Mouse (Mus musculus) MEL (cell line): Measurements from ENCODE around the gene Otud5. TPM values are rescaled to one million over a fixed set of nuclear protein-coding genes. Genes with fewer than 3 reads are reported as not detected.

Source experiments
- DNase-seq: peaks from one replicate; pipeline ENCODE4 v3.0.0; 2011; ENCODE audit warnings: low read depth, low spot score
- H3K27ac ChIP-seq: 2 replicates; pipeline ENCODE4 v1.5.1; 2012; ENCODE audit warnings: low read depth, mild to moderate bottlenecking, control low read depth, low read length, moderate library complexity; ENCODE audit not compliant: control insufficient read depth
- H3K27me3 ChIP-seq, 2 experiments: fragments of 150-350 bp in 1 of 2; sonication (generic) in 1 of 2; 2 replicates each; pipeline ENCODE4 v1.6.1; 2012; ENCODE audit warnings: low read length in 2 of 2, mild to moderate bottlenecking in 2 of 2, improper control_type of control experiment in 1 of 2, moderate library complexity in 1 of 2; ENCODE audit not compliant: insufficient read depth in 2 of 2, control insufficient read depth in 1 of 2
- H3K36me3 ChIP-seq, 2 experiments: 2 replicates each; pipeline ENCODE4 v1.6.1; 2012 to 2014; ENCODE audit warnings: low read length in 2 of 2, improper control_type of control experiment in 1 of 2, inconsistent platforms in 1 of 2, mild to moderate bottlenecking in 1 of 2; ENCODE audit not compliant: insufficient read depth in 2 of 2, control insufficient read depth in 1 of 2
- H3K4me1 ChIP-seq, 2 experiments: fragments of 150-350 bp in 1 of 2; sonication (generic) in 1 of 2; 2 replicates each; pipeline ENCODE4 v1.6.1; 2012; ENCODE audit warnings: low read length in 2 of 2, improper control_type of control experiment in 1 of 2, mild to moderate bottlenecking in 1 of 2; ENCODE audit not compliant: insufficient read depth in 2 of 2, control insufficient read depth in 1 of 2
- H3K4me3 ChIP-seq, 2 experiments: fragments of 150-350 bp in 1 of 2; sonication (generic) in 1 of 2; 2 replicates each; pipeline ENCODE4 v1.5.1; 2012; ENCODE audit warnings: low read depth in 2 of 2, low read length in 2 of 2, mild to moderate bottlenecking in 2 of 2, moderate library complexity in 2 of 2, control low read depth in 1 of 2, improper control_type of control experiment in 1 of 2; ENCODE audit not compliant: control insufficient read depth in 1 of 2, insufficient read depth in 1 of 2
- H3K79me2 ChIP-seq: 2 replicates; pipeline ENCODE4 v1.6.1; 2012; ENCODE audit warnings: mild to moderate bottlenecking, low read length, moderate library complexity; ENCODE audit not compliant: control insufficient read depth, poor library complexity, insufficient read depth
- H3K9ac ChIP-seq: 2 replicates; pipeline ENCODE4 v1.6.1; 2012; ENCODE audit warnings: low read depth, mild to moderate bottlenecking, control low read depth, low read length, moderate library complexity; ENCODE audit not compliant: control insufficient read depth, poor library complexity, severe bottlenecking
- H3K9me3 ChIP-seq: fragments of 150-350 bp; sonication (generic); replicated peaks from 2 replicates; pipeline ENCODE4 v1.6.1; 2012; ENCODE audit warnings: mild to moderate bottlenecking, low read length, improper control_type of control experiment, moderate library complexity; ENCODE audit not compliant: insufficient read depth
- CHD1 ChIP-seq: IDR thresholded peaks from 2 replicates; pipeline ENCODE4 v1.6.1; 2012; ENCODE audit warnings: low read depth, mild to moderate bottlenecking, inconsistent platforms, low read length, improper control_type of control experiment
- CHD2 ChIP-seq: IDR thresholded peaks from 2 replicates; pipeline ENCODE4 v1.6.1; 2011; ENCODE audit warnings: low read length, improper control_type of control experiment
- CTCF ChIP-seq, 3 experiments: IDR thresholded peaks in 2 of 3; conservative IDR thresholded peaks in 1 of 3; 2 replicates each; pipeline ENCODE4 v1.5.1; 2011 to 2012; ENCODE audit warnings: low read length in 3 of 3, low read depth in 2 of 3, mild to moderate bottlenecking in 2 of 3, improper control_type of control experiment in 1 of 3, inconsistent platforms in 1 of 3, mixed read lengths in 1 of 3, moderate library complexity in 1 of 3; ENCODE audit not compliant: control insufficient read depth in 1 of 3, insufficient read depth in 1 of 3, poor library complexity in 1 of 3, severe bottlenecking in 1 of 3
- ELF1 ChIP-seq: IDR thresholded peaks from 2 replicates; pipeline ENCODE4 v1.6.1; 2014; ENCODE audit warnings: low read depth, mild to moderate bottlenecking, inconsistent platforms, low read length, improper control_type of control experiment, moderate library complexity
- EP300 ChIP-seq, 2 experiments: IDR thresholded peaks; 2 replicates each; pipeline ENCODE4 v1.6.1; 2011; ENCODE audit warnings: improper control_type of control experiment in 2 of 2, low read length in 2 of 2, low read depth in 1 of 2, mild to moderate bottlenecking in 1 of 2
- ETS1 ChIP-seq: IDR thresholded peaks from 2 replicates; pipeline ENCODE4 v1.6.1; 2012; ENCODE audit warnings: low read depth, mild to moderate bottlenecking, inconsistent platforms, low read length, improper control_type of control experiment, moderate library complexity
- GABPA ChIP-seq: IDR thresholded peaks from 2 replicates; pipeline ENCODE4 v1.6.1; 2012; ENCODE audit warnings: low read depth, mild to moderate bottlenecking, inconsistent platforms, low read length, improper control_type of control experiment, moderate library complexity
- GATA1 ChIP-seq: IDR thresholded peaks from 2 replicates; pipeline ENCODE4 v1.6.1; 2011; ENCODE audit warnings: low read depth, low read length, improper control_type of control experiment
- HCFC1 ChIP-seq: IDR thresholded peaks from 2 replicates; pipeline ENCODE4 v1.6.1; 2012; ENCODE audit warnings: low read depth, mild to moderate bottlenecking, inconsistent platforms, low read length, improper control_type of control experiment, moderate library complexity
- JUND ChIP-seq: IDR thresholded peaks from 2 replicates; pipeline ENCODE4 v1.6.1; 2011; ENCODE audit warnings: low read depth, mild to moderate bottlenecking, improper control_type of control experiment, low read length
- KAT2A ChIP-seq: conservative IDR thresholded peaks from 2 replicates; pipeline ENCODE4 v1.6.1; 2012; ENCODE audit warnings: low read depth, low read length, improper control_type of control experiment, inconsistent platforms
- MAFK ChIP-seq: IDR thresholded peaks from 2 replicates; pipeline ENCODE4 v1.6.1; 2011; ENCODE audit warnings: low read depth, mild to moderate bottlenecking, low read length, improper control_type of control experiment, borderline replicate concordance
- MAX ChIP-seq: IDR thresholded peaks from 2 replicates; pipeline ENCODE4 v1.6.1; 2011; ENCODE audit warnings: low read length, improper control_type of control experiment
- MEF2A ChIP-seq: IDR thresholded peaks from 2 replicates; pipeline ENCODE4 v1.6.1; 2014; ENCODE audit warnings: low read depth, mild to moderate bottlenecking, inconsistent platforms, low read length, improper control_type of control experiment; ENCODE audit not compliant: poor library complexity, insufficient replicate concordance, severe bottlenecking; ENCODE audit errors: extremely low read depth
- MXI1 ChIP-seq: IDR thresholded peaks from 2 replicates; pipeline ENCODE4 v1.6.1; 2011; ENCODE audit warnings: mild to moderate bottlenecking, low read depth, low read length, improper control_type of control experiment
- MYB ChIP-seq: IDR thresholded peaks from 2 replicates; pipeline ENCODE4 v1.6.1; 2011; ENCODE audit warnings: mild to moderate bottlenecking, low read depth, low read length, improper control_type of control experiment
- MYC ChIP-seq: IDR thresholded peaks from 2 replicates; pipeline ENCODE4 v1.6.1; 2011; ENCODE audit warnings: low read depth, mild to moderate bottlenecking, low read length, improper control_type of control experiment, moderate library complexity
- NELFE ChIP-seq: IDR thresholded peaks from 2 replicates; pipeline ENCODE4 v1.6.1; 2011; ENCODE audit warnings: low read depth, low read length, improper control_type of control experiment
- POLR2A ChIP-seq, 2 experiments: IDR thresholded peaks; 2 replicates each; pipeline ENCODE4 v1.6.1; 2011 to 2012; ENCODE audit warnings: low read length in 2 of 2, mild to moderate bottlenecking in 2 of 2, control low read depth in 1 of 2, improper control_type of control experiment in 1 of 2, low read depth in 1 of 2, moderate library complexity in 1 of 2; ENCODE audit not compliant: control insufficient read depth in 1 of 2, insufficient read depth in 1 of 2, poor library complexity in 1 of 2
- POLR2AphosphoS2 ChIP-seq: IDR thresholded peaks from 2 replicates; pipeline ENCODE4 v1.6.1; 2011; ENCODE audit warnings: low read length, improper control_type of control experiment
- POLR2AphosphoS5 ChIP-seq: IDR thresholded peaks from 2 replicates; pipeline ENCODE4 v1.6.1; 2012; ENCODE audit warnings: low read depth, borderline replicate concordance, mild to moderate bottlenecking, inconsistent platforms, low read length, moderate library complexity, mixed read lengths
- RAD21 ChIP-seq: IDR thresholded peaks from 2 replicates; pipeline ENCODE4 v1.6.1; 2011; ENCODE audit warnings: mild to moderate bottlenecking, low read depth, low read length, improper control_type of control experiment
- RCOR1 ChIP-seq: IDR thresholded peaks from 2 replicates; pipeline ENCODE4 v1.6.1; 2012; ENCODE audit warnings: low read depth, mild to moderate bottlenecking, inconsistent platforms, low read length, improper control_type of control experiment
- SIN3A ChIP-seq: IDR thresholded peaks from 2 replicates; pipeline ENCODE4 v1.6.1; 2012; ENCODE audit warnings: low read length, improper control_type of control experiment, inconsistent platforms
- SMC3 ChIP-seq: IDR thresholded peaks from 2 replicates; pipeline ENCODE4 v1.6.1; 2011; ENCODE audit warnings: low read depth, low read length, improper control_type of control experiment
- TBP ChIP-seq: IDR thresholded peaks from 2 replicates; pipeline ENCODE4 v1.8.0; 2011; ENCODE audit warnings: low read depth, low read length, improper control_type of control experiment
- TCF12 ChIP-seq: IDR thresholded peaks from 2 replicates; pipeline ENCODE4 v1.6.1; 2014; ENCODE audit warnings: low read depth, mild to moderate bottlenecking, inconsistent platforms, low read length, improper control_type of control experiment, moderate library complexity
- USF1 ChIP-seq: IDR thresholded peaks from 2 replicates; pipeline ENCODE4 v1.6.1; 2014; ENCODE audit warnings: low read depth, mild to moderate bottlenecking, inconsistent platforms, low read length, improper control_type of control experiment, moderate library complexity
- USF2 ChIP-seq, 2 experiments: IDR thresholded peaks; 2 replicates each; pipeline ENCODE4 v1.6.1; 2011 to 2012; ENCODE audit warnings: improper control_type of control experiment in 2 of 2, low read length in 2 of 2, borderline replicate concordance in 1 of 2, inconsistent platforms in 1 of 2, low read depth in 1 of 2, mild to moderate bottlenecking in 1 of 2; ENCODE audit not compliant: insufficient read depth in 1 of 2
- ZC3H11A ChIP-seq: IDR thresholded peaks from 2 replicates; pipeline ENCODE4 v1.6.1; 2012; ENCODE audit warnings: low read depth, mild to moderate bottlenecking, inconsistent platforms, low read length, improper control_type of control experiment
- ZKSCAN1 ChIP-seq: IDR thresholded peaks from 2 replicates; pipeline ENCODE4 v1.6.1; 2012; ENCODE audit warnings: low read depth, mild to moderate bottlenecking, inconsistent platforms, low read length, improper control_type of control experiment, moderate library complexity
- ZMIZ1 ChIP-seq: IDR thresholded peaks from 2 replicates; pipeline ENCODE4 v1.6.1; 2012; ENCODE audit warnings: low read depth, mild to moderate bottlenecking, inconsistent platforms, low read length, improper control_type of control experiment, moderate library complexity
- ZNF384 ChIP-seq: IDR thresholded peaks from 2 replicates; pipeline ENCODE4 v1.6.1; 2012; ENCODE audit warnings: low read depth, mild to moderate bottlenecking, inconsistent platforms, low read length, improper control_type of control experiment
- polyA plus RNA-seq, 2 experiments: library from polyadenylated mRNA; stranded (reverse) in 1 of 2; unstranded in 1 of 2; fragments of >175 nt in 1 of 2; fragments of >200 nt in 1 of 2; gene quantifications; 2 replicates each; pipeline versions ENCODE4 v1.2.1 to v1.2.4; 2012; ENCODE audit warnings: low replicate concordance in 2 of 2, low read depth in 1 of 2; ENCODE audit not compliant: insufficient read length in 2 of 2, insufficient read depth in 1 of 2, missing spikeins in 1 of 2
- total RNA-seq: library from RNA; depleted of rRNA; stranded (reverse); fragments of 300-350 nt; gene quantifications from 2 replicates; pipeline ENCODE4 v1.2.3, GENCODE M21; 2012

Gene Otud5
- total and polyA plus RNA-seq, 3 experiments: 76.4 to 1,180 (median 197) TPM

GRCm38 (mm10) chrX:7879819-7880218 lies 38.7 kb downstream of the Otud5 start (continued):
- no peak for TF ChIP-seq POLR2A (IDR thresholded peaks at IDR 0.05; ENCODE audit: control insufficient read depth in 1 of 2, insufficient read depth in 1 of 2, low read depth in 1 of 2, low read length in 2 of 2, poor library complexity in 1 of 2)
- no peak for TF ChIP-seq POLR2AphosphoS5
- TF ChIP-seq SIN3A: peak; percentile 75
- TF ChIP-seq KAT2A: no peak
- TF ChIP-seq TBP: no peak
- TF ChIP-seq POLR2AphosphoS2: no peak
- TF ChIP-seq TCF12: no peak
- TF ChIP-seq MYC: no peak
- no peak for TF ChIP-seq MAFK
- no peak for TF ChIP-seq CHD2
- TF ChIP-seq MXI1: no peak; the same call in 1 of the 2 replicates
- no peak for TF ChIP-seq USF2 (IDR thresholded peaks at IDR 0.05; ENCODE audit: borderline replicate concordance in 1 of 2, insufficient read depth in 1 of 2, low read depth in 1 of 2, low read length in 2 of 2)
- TF ChIP-seq MAX: no peak
- TF ChIP-seq SMC3: peak; percentile 73
- TF ChIP-seq USF1: no peak

- Histone ChIP-seq H3K27ac (peak within 1 kb of the TSS; percentile 78), H3K4me3 (peak within 1 kb of the TSS; percentile 89 to 94), H3K27me3 (no peaks in the 10 kb centered on the region), H3K9ac (peak within 1 kb of the TSS; percentile 80), H3K36me3 (peaks cover 3 to 8% of the 10 kb centered on the region in 2 experiments; a peak in 3 of 4 replicates), H3K4me1 (peaks cover 5 to 11% of the 10 kb centered on the region in 2 experiments), H3K9me3 (no peaks in the 10 kb centered on the region), H3K79me2 (peaks cover 8% of the 10 kb centered on the region)
- peak; percentile 93 for DNase-seq
- peak; percentile 73 for TF ChIP-seq POLR2AphosphoS2
- TF ChIP-seq MAX: no peak
- TF ChIP-seq ZNF384: no peak
- TF ChIP-seq HCFC1: peak; percentile 83
- TF ChIP-seq CHD2: no peak
- no peak for TF ChIP-seq GABPA
- no peak; the same call in 1 of the 2 replicates for TF ChIP-seq ZMIZ1
- TF ChIP-seq NELFE: peak; percentile 73
- TF ChIP-seq RCOR1: no peak
- TF ChIP-seq ZC3H11A: no peak
- TF ChIP-seq TCF12: no peak; the same call in 1 of the 2 replicates
- TF ChIP-seq ELF1: peak; percentile 86
- no peak for TF ChIP-seq MEF2A
- no peak for TF ChIP-seq GATA1
- TF ChIP-seq RAD21: no peak
- no peak for TF ChIP-seq EP300 (IDR thresholded peaks at IDR 0.05; ENCODE audit: low read depth in 1 of 2, low read length in 2 of 2)
- TF ChIP-seq MAFK: no peak
- TF ChIP-seq MYB: no peak
- TF ChIP-seq MYC: no peak
- no peak for TF ChIP-seq CHD1
- TF ChIP-seq ETS1: no peak
- TF ChIP-seq CTCF (IDR thresholded peaks at IDR 0.05 in 2 of 3, conservative IDR thresholded peaks at IDR 0.05 in 1 of 3; ENCODE audit: control insufficient read depth in 1 of 3, insufficient read depth in 1 of 3, low read depth in 2 of 3, low read length in 3 of 3, poor library complexity in 1 of 3, severe bottlenecking in 1 of 3): peak in 1 of 3 experiments; percentile 14; a peak in 1 of 6 replicates
- TF ChIP-seq USF1: no peak
- no peak for TF ChIP-seq KAT2A
- TF ChIP-seq USF2 (IDR thresholded peaks at IDR 0.05; ENCODE audit: borderline replicate concordance in 1 of 2, insufficient read depth in 1 of 2, low read depth in 1 of 2, low read length in 2 of 2): no peak
- no peak for TF ChIP-seq ZKSCAN1
- TF ChIP-seq JUND: no peak
These were observed 42.8 kb downstream of the Otud5 start, which contains the start of gene Slc35a2 for GRCm38 (mm10) chrX:7883841-7884567. Slc35a2 (plus strand) TSS chrX:7884028.
